Mouse (Mus musculus) NIH3T3 (cell line): ENCODE results near the gene Itga4.

Source experiments
- DNase-seq: peaks from one replicate; pipeline ENCODE4 v3.0.0-alpha.2; 2012; ENCODE audit warnings: low read depth

The Itga4 gene

DNA sequence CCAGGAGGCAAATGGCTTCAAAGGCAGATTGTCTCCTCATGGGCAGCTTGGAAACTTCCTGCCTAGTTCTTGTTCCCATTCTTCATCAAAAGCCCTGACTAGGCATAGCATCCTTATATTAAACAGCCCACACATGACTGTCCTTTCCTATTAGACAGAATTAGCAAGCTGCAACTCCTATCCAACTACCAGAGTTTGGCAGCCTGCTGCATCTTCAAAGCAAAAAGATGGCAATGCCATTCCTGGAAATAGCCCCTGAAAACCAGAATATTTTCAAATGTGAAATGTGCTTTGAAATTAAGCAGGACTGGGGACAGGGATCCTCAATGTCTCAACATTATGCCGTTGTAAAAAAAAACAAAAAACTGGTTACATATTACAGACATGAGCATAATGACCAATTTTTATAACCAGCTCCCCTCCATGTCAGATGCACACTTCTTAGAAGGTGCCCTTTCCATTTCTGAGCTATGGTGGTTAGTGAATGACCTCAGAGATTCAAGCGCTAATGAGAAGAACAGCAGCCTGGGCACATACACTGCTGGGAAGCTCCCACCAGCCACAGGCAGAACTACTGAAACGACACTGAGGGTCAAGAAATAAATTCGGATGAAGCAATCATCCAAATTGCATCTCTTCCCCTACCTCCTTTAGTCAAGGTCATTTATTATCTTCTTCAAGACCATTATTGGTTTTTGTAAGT is 97.0 kb downstream of the Itga4 start:
- no peak for DNase-seq

DNA sequence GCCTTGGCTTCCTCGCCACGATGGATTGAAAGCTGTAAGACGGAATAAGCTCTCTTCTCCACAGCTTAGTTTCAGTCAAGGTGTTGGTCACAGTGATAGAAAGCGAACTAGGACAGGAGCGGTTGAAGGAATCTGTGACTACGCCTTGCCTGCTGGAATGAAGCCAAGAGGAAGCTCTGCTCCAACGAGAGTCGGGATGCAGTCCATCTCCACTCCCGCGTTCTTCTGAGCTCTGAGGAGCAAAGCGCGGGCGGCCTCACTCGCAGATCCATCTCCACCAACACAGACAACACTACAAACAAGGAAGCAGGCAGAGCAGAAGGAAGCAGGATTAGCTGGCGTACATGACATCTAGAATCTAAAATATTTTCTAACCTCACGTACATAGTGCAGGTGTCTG is 99.5 kb downstream of the Itga4 start:
- no peak for DNase-seq

DNA sequence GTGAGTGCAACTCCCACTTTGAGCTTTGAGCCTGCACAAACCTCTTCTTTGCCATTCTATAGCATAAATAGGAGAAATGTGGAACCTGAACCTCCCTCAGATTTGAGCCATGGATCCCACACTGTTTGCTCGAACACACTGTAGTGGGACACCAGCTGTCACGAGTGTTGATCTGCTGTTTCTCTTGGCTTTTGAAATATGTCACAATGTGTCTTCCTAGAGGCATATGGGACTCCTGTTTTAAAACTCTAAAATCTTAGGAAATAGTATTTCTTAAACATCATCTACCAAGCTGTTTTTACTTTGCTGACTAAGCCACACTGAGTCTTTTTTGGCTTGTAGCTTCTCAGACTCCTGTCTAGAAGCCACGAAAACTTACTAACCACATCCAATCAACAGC is 102.6 kb downstream of the Itga4 start:
- no peak for DNase-seq

DNA sequence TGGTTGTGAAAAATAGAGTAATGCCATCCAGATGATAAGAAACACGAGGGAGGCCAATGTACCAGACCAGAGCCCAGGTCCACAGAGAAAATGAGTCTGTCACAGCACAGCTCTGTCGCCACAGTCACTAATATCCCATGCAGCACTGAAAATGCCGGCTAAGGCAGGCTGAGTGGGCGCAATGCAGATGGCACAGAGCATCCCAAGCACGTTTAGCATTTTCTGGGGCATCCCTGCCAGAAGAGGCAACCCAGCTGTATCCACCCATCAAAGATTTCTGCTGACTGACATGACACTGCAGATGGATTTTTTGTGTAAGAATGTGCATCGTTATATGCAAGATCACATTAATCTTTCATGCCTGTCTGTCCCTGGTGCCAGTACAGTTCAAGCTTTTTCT is 106.8 kb downstream of the Itga4 start:
- DNase-seq = no peak

DNA sequence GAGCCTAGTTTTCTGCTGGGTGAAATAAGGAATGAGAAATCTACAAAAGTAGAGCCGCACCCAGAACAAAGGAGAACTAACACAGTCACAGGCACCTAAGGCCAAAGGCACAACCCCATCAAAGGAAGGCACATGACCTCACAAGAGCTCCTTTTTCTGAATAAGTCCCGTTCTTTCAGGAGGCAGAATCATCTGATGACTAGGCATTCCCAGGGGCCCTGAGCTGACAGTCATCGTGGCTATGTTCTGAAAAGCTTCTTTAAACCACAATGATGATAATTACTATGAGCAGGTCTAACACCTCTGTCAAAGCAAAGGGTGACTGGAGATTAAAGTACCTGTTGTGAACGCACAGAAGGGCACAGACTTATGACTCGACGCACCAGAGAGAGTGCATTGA is 108.7 kb downstream of the Itga4 start:
- DNase-seq = no peak

DNA sequence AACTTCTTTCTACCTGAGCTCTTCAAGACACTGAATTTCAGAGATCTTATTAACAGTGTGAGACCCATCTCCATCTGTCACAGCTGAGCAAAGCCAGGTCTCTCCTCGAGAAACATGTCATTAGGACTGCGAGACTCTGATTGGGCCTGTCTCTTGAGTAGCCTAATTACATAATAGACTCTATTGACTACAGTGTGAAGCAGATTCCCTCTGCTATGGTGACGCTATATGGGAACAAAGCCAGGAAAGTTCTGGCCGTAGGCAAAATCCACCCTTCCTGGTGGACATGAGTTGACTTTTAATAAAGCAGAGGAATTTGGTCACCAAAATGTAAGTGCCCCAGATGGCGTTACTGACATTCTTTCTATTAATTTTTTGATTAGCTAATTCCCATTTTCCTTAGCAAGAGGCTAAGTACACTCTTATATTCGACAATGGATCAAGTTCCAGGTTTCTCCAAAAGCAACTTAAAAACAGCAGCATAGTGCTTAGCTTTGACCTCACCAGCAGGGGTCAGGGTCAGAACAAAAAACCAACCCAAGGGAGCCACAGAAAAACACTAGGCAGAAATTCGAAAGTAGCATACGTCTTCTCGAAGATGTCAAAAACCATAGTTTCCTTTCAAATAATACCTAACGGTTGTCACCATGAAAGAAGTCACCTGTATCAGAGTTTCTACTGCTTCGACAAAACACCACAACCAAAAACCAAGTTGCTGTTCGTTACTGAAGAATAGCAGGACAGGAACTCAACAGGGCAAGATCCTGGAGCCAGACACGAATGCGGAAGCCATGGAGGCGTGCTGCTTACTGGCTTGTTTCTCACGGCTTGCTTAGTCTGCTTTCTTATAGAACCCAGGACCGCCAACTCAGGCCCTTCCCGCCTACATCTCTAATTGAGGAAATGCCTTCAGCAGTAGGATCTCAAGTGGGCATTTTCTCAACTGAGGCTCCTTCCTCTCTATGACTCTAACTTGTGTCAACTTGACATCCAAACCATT is 112.5 kb downstream of the Itga4 start:
- peak; percentile 28 for DNase-seq

DNA sequence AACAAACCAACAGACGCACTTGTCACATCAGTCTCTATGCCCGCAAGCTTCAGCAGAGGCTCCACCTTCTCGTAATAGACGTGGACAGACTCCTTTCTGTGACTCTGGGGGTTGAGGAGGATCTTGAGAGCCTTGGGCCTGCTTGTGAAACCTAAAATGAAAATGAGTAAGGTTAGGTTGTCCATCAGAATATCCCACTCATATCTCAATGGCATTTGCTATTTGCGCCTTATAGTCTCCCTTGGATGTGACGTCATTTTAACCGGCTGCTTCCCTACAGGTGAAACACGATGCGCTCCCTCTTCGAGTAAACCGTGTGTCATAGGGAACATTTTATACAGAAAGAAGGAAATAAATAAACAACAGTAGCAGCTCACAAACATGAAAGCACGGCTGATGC is 113.4 kb downstream of the Itga4 start:
- no peak for DNase-seq

DNA sequence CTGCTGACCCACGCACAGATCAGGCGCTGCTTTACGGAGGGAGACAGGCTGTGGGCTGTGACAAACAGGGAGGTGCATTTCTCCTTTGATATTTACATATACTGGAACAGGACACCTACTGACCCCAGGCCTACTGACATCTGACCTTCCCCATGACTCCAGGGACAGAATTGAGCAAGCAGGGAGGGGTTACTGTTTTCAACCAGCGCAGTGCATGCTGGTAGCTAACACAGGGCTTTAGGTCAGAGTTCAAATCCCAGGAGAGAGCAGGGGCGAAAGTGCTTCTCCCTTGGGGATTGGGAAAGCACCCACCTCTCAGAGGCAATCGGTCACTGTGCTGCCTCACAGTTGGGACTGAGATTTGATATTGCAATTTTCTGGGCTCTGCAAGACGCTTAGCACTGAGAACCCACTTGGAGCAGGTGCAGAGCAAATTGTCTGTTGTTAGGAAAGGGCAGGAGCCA is 113.9 kb downstream of the Itga4 start:
- DNase-seq = no peak

DNA sequence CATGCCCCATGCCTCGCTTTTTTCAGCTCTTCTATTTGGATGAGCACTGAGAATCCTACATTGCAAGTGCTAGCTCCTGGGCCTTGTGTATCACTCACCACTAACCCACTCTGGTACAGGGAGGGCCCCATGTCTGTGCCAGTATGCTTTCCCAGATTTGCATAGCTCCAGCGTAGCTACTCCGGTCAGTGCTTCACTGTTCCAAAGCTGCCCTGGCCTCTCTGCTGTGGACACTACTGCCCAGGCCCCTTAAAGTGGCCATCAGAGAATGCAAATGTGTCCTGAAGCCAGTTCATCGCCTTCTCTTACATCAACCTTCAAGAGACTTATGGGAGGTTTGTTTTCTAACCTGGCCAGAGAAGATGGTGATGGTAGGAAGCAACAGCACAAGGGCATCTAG is 114.7 kb downstream of the Itga4 start:
- DNase-seq = no peak

DNA sequence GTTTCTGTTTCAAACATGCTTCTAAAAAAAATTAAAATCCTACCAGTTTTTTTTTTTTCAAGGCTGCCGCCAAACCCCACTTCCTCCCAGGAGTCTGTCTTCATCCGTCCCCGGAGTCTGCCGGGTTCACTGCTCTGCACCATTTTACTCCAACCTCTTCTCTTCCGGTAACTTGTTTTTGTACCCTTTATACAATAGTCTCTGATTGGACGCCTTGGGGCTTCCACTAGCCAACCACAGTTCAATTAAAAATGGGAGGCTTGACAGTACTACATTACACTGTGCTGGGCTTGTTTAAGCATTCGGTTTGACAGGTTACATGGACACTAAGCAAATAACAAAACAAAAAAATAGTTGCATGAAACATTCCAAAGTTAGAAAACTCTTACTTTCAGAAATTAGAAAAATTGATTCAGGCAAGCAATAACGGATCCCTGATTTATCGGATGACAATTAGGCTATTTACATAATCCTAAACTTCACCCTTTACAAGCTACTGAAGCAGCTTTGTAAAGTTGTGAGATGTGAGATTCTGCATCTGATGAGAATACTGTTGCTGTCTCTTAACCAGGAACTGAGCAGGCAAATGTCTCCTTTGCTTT is 115.6 kb downstream of the Itga4 start:
- no peak for DNase-seq

DNA sequence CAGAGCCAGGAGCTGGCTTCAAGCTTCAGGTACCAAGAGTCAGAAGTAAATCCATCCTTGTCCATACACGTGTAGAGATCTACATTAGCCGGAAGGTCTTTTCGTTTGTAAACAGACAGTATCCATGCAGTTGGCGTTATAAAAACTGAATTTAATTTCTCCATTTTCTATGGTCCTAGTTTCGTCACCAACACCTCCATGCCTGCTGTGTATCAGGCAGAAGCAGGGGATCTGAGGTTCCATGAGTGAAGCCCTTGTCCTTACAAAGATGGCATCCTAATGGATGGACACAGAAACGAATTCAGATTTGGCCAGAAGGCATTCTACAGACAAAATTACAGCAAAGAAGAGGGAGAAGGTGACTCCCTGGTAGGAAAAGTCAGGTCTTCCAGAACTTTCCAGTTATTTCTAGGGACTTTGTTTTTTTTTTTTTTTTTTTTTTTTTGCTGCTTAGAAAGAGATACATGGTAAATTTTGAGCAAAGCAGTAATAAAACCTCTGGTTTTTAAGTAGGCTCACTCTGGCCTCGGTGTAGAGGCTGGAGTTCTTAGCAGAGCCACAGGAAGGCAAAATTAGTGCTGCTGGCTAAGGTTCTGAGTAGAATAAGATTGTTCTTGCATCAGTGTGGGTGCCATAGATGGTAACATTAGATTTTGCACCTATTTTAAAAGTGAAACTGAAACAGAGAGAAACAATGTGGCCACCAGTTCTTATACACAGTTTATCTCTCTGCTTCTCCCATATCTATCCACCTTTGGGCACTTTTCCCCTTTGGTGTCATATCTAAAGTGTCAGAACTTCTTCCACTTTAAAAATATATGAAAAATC is 116.3 kb downstream of the Itga4 start:
- no peak for DNase-seq

DNA sequence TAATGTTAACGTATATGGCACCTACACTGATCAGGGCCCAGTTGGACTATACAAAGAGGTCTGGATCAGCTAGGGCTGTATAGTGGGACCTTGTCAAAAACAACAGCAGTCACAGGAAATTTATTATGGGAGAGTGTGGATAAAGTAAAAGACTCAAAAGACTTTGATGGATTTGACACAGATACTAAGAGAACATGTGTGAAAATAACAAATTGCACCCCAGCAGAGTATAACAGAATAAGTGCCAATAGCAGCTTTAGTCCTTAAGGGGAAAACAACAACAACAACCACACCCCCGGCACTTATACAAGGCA is 116.9 kb downstream of the Itga4 start:
- DNase-seq = no peak

DNA sequence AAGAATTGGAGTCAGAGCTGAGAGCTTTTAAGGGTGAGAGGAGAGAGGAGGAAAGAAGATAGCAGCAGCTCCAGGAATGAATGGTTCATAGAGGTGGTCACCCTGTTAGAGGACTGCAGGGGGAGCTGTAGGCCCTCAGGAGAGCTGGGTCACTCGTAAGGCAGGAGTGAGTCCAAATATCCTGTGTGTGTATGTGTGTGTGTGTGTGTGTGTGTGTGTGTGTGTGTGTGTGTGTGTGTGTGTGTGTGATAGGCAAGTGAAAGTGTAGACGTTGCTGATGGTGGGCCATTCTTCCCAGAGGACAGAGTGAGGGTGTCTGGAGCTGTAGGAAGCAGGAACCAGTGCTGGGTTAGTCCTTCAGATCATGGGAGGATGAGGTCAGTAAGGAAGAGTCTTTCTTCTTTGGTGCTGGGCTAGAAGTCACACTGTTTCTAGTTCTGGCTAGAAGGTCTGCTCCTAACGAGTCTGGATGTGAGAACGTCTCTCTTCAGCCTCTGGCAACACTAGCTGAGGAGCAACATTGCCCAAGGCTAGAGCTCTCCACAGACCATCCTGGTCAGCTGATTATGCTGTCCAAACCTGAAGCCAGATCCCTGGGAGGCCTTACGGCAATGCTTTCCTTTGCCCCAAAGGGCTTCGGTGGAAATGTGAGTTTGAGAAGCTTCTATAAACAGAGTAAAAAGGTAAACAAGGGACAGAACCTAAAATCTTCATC is 117.4 kb downstream of the Itga4 start:
- DNase-seq = peak; percentile 75

DNA sequence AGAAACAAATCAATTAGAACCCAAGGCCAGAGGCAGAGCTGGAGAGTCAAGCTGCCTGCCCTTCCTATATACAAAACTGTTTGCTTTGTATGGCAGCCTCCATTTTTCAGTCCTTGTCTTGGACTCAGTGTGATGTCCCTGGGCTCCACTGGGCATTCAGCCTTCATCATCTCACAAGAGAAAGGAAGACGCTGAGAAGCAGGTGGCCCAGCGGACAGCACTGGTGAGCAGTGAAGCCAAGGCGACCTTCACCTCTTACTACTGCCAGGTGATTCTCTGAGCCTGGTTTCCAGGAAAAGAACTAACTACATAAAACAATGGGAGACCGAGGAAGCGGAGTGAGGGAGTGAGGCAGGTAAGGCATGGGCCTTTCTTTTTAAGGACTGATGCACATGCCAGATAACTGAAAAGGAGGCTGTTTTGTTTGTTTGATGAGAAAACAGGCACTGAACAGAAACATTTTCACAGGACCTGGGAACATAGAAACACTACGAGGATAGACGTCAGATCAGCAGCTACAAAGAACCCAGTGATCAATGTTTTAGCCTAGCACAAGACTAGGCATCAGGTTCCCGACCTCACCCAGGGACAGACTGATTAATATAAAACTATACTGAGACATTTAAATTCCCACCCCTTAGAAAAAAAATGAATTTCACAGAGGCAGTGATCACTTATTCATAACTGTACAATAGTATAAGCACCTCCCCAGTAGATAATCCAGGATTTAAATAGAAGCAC is 123.3 kb downstream of the Itga4 start:
- no peak for DNase-seq

DNA sequence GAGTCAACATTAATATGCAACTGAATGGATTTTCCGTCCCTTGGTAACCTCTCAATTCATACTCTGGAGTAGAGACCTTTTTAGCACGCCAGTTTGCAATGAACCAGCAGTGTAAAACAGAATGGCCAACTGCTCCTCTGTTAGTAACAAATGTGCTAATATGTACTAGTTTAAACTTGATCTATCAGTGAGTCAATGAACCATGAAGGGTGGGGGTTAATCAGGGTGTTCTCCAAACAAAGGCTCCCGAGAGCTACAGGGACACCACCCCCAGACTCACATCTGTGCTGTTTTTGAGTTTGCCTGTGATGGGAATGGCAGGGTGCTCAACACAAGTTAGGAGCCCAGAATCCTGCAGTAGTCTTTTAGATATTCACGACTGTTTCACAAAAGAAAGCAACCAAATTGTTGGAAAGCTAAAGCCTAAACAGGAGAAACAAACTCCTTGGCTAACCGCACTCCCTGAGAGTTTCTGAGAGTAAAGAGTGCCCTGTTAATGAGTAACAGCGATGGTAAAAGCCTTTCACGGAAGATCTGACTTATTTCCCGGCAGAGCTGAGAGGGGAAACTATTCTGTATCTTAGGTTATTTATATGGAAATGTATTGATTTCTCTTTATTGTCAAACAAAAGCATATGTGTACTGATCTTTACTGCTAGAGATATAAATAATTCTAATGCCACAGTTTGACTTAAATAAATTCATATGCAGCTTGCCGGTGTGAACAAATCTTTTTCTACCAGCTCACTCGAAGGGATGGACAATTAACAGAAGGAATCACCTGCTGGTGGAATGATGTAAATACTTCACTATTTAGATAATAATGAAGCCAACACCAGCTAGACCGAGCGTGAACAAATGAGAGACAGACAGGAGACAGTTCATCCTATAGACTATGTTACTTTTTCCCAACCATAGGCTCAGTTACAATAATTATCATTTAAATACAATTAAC is 124.1 kb downstream of the Itga4 start:
- DNase-seq = no peak
